Mouse (Mus musculus): ENCODE data around the gene Prr5l.

DNA sequence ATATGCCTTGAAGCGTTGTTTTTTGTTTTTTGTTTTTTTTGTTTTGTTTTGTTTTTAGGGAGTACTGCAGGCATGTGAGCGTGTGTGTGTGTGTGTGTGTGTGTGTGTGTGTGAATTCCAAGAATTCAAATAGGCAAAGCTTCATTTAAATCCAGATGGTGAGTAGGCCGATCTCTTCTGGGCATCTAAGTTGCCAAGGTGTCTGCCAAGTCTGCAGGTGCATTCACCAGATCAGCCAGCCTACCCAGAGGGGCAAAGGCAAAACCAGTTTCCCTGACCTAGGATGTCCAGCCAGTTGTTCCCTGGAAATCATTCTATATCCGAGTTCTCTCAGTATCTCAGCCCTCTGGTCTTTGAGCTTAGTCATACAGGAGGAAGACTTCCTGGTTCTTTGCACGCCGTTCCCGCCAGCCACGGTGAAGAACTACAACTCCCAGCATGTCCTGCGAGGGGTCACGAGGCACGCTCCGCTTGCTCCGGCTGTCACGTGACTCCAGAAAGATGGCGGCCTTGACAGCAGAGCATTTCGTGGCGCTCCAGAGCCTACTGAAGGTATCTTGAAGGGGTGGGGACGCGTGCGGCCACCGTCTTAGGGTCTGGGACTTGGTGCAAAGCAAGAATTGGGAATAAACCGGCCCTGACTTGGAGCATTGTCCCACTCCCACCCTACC, 3.1 kb upstream of the Prr5l start, which contains the start of gene Commd9:
- TF ChIP-seq CTCF (IDR thresholded peaks at IDR 0.05; ENCODE audit: low read depth) (no peak), EP300 (IDR thresholded peaks at IDR 0.05; ENCODE audit: low read depth) (no peak)
